Mouse (Mus musculus) small intestine, adult 2 months (tissue): ENCODE results near the gene Shc3.

ENCODE experiments used
- CTCF ChIP-seq: fragments of 200-500 bp; IDR thresholded peaks from 2 replicates; pipeline ENCODE4 v1.5.1; 2012; ENCODE audit warnings: low read depth, mild to moderate bottlenecking, control low read depth, inconsistent platforms, low read length, moderate library complexity, mixed read lengths; ENCODE audit not compliant: insufficient replicate concordance, insufficient read length; ENCODE audit errors: extremely low read depth
- POLR2A ChIP-seq: fragments of 200-500 bp; IDR thresholded peaks from 2 replicates; pipeline ENCODE4 v1.6.1; 2012; ENCODE audit warnings: low read depth, mild to moderate bottlenecking, control low read depth, inconsistent platforms, low read length, moderate library complexity

GRCm38 (mm10) chr13:51437105-51438085, 131.8 kb downstream of the Shc3 start:
- TF ChIP-seq CTCF (no peak), POLR2A (no peak)
